Mouse (Mus musculus) right cerebral cortex, postnatal 36 days (tissue): ENCODE measurements around the gene Lrriq4.

Source experiments
- DNase-seq, 2 experiments: peaks; one replicate each; pipeline ENCODE4 v3.0.0; 2022; ENCODE audit warnings: low spot score in 2 of 2, mixed read lengths in 1 of 2

The Lrriq4 gene

DNA sequence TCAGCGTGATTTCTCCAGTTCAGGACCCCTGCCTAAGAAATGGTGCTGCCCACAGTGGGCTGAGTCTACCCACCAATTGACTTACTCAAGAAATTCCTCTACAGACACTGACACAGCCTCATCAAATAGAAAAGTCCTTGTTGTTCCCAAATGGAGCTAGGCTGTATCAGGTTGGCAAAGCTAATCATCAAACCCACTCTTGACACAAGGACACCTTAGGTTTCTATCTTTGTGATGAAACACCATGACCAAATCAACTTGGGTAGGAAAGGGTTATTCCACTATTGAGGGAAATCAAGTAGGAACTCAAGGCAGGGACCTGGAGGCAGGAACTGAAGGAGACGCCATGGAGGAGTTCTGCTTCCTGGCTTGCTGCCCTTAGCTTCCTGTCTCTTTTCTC is at the start of gene Lrriq4:
Gene Lrriq4 (plus strand): TSS at position 301 of the 400 bp plus-strand sequence.
- DNase-seq: no peak

DNA sequence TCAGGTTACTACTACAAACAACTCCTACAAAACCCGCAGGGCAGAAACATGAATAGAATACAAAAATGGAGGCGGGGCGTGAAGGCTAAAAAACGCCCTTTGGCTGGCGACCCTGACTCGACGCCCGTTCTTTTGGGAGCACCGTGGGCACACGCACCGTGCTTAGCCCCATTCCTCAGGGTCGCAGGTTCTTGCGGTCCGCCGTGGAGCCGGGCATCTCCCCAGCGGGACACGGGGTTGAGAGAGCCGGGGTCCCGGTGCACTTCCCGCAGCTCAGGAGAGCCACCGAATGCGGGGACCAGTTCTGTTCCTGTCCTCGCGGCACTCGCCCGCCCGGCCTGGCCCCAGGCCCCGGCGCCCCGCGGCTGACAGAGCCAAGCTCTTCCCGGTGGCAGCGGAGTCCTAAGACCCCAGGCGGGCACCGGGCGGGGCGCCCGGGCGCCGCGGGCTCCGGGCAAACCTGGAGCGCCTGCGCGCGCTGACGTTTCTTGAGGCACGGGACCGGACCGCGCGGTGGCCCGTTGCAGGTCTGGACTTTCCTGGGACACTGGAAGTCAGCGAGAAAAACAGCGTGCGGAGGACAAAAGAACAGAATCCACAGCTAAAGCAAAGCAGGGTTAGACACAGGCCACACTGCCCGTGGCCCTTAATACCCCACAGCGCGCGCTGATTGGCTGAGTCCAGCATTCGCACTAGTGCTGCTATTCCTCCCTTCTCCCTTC is 49.0 kb upstream of the Lrriq4 start:
- DNase-seq: peak in 1 of 2 experiments; percentile 38

DNA sequence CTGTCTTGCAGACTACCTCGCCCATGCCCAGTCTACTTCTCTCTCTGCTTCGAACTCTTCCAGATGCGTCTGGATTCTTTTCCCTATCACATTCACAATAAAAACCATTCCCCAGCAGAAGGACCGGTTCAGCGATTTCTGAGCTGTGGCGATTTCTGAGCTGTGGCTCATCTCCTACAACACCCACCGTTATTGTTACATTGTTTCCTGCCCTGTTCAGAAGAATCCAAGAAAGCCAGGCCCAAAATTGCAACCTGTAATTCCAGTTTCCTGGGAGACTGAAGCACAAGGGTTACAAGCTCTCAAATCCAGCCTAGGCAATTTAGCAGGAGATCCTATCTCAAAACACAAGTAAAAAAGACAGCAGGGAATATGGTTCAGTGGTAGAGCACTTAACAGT is 47.0 kb upstream of the Lrriq4 start:
- no peak for DNase-seq

DNA sequence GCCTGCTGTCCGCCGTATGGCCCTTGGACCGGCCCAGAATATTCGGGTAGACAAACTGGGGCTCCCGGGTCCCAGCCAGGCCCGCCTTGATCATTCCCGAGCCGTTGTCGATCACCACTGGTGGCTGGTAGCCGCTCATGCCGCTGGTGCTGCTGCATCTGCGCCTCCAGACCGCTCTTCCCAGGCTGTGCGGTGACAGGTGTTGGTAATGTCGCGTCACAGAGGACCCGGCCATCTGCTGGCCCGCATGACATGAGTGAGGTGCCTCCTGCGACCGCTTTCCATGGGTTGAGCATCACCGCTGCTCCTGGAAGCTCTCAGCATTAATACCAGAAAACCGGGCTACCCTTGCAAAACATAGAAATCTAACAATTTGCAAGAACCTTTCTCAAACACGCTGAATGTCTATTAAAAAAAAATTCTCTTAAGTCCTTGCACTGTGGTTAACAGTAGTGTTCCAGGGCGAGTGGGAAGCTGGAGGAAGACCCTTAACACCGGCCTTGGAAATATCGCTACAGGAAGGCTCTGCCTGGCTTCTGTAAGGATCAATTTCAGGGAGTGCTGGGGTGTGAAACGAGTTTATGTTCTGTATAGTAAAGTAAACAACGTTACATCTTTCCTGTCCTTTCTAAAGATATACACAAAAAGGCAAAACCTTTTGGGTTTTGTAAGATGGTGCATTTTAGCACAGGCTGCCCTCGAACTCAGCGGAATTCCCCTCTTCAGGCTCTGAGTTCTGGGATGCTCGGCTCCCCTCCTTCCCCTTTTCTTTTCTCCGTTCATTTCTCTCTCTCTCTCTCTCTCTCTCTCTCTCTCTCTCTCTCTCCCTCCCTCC is 44.4 kb upstream of the Lrriq4 start, which contains the start of gene Actrt3:
Gene Actrt3 (minus strand): TSS at position 229 of the 835 bp plus-strand sequence.
- DNase-seq: peak; percentile 37 to 38

DNA sequence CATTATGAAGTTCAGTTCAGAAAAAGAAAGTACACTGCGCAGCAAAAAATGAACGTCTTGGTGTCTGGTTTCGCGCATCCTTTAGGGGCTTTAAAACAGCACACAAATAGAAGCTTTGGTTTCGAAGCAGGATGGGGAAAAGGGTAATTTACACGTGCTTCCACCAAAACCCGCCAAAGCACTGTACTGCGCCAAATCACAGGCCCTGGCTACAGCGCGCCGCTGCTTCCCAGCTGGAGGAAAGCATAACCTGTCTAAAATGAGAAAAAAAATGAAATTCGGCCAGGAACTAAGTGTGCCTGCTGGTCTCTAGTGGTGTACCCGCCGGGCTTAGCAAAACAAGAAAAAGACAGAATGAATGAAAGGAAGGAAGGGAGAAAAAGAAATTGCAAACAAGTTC is 43.6 kb upstream of the Lrriq4 start:
- peak; percentile 18 to 26 for DNase-seq

DNA sequence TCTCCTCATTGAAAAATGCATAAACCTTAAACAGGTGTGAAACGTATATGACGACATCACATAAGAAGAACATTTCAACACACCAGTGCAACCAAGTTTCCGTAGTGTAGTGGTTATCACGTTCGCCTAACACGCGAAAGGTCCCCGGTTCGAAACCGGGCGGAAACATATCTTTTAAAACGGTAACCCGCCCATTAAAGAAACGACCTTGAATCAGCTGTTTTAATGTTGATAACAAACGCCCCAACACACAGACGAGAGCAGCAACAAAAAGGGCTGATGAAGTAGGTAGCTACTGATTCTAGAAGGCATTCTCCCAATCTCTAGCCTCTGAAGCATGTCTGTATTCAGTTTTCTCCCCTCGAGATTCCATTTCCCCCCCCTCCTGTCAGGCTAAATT is 43.1 kb upstream of the Lrriq4 start:
- DNase-seq: peak; percentile 80 to 82

DNA sequence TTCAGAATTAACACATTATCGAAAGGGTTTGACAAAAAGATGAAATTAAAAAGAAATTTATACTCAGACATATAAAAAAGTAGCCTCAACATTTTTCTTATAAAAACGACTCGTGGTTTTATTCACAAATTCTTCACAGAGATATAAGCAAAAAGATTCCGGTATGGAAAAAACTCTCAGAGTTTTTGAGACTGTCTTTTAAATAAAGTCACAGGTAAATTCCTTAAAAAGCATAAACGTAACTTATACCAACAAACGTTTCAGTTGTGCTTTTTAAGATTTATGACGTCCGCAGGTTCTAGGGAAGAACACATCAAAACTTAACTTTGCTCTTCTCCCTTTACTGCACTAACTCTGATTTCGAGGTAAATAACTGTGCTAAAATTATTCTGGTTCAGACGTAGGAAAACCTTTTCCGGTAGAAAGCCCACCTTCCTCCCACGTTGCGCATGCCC is 42.7 kb upstream of the Lrriq4 start:
- DNase-seq: no peak

DNA sequence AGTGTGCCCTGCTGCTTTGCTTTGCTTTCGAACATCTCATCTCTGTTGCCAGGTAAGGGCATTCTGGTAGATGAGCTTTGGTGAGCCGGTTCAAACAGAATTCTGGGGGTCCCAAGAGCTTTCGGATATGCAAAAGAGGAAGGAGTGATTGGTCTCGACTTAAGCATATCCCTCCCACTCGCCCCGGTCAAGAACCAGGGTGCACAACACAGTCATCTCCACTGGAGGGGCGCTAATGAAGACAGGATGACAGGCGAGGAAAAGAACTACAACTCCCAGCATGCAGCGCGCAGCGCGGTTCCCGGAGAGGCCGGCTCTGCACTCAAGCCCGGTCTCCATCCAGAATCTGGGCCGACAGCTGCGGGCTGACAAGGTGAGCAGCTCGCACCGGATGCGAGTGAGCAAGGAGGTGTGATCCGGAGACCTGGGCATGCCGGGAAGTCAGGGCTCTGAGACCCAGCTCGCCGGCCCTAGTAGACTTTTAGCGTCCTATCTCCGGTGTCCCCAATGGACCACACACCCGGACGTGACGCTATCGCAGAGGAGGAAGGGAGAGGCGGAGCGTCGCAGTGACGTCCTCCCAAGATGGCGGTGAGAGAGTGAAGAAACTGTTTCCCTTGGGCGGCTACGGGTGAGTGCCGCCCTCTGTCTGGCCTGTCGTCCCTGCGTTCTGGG is 42.1 kb upstream of the Lrriq4 start, which contains the start of gene Mynn:
Gene Mynn (plus strand): TSS at position 1 of the 675 bp plus-strand sequence.
- peak; percentile 96 to 97 for DNase-seq

DNA sequence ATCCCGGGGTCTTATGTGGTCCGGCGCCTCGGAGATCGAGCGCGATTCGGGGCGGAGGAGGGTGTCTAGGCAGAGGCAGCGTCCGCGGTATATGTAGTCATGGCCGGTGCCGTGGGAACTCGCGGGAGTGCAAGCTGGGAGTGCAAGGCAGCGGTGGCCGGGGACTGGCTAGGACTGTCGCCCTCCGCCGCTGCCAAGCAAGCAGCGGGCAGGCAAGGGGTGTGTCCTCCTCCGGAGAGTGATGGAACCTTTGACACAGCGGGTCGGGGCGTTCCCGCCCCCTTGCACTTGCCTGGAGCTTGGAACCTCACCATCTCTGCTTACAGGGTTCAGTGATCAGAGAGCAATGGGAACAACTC is 41.6 kb upstream of the Lrriq4 start:
- DNase-seq: no peak

DNA sequence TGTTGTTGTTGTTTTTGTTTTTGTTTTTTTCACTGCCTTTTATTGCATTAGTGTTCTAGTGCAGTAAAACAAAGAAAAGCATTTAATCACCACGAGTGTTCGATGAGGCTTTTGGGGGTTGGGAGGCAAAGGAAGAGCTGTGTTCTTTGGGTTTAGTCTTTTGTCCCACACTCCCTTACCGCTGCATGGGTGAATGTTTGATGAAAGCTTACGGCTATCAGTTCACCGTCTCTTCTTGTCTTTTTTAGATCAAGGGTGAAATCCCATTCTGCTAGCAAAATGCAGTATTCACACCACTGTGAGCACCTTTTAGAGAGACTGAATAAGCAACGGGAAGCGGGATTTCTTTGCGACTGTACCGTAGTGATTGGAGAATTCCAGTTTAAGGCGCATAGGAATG is 41.1 kb upstream of the Lrriq4 start:
- no peak for DNase-seq

DNA sequence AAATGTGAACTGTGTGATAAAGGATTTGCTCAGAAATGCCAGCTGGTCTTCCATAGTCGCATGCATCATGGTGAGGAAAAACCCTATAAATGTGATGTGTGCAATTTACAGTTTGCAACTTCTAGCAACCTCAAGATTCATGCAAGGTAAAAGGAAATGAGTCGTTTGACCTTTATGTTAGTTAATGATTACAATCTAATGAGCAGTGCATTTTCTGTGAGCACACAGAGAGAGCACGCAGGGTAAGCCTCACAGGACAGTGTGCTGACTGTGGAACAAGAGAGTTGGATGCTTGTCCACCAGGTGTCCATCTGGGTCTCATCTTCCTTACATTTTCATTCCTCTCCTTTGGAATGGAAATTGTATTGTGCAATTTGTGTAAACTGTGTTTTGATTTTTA is 35.3 kb upstream of the Lrriq4 start:
- no peak for DNase-seq

DNA sequence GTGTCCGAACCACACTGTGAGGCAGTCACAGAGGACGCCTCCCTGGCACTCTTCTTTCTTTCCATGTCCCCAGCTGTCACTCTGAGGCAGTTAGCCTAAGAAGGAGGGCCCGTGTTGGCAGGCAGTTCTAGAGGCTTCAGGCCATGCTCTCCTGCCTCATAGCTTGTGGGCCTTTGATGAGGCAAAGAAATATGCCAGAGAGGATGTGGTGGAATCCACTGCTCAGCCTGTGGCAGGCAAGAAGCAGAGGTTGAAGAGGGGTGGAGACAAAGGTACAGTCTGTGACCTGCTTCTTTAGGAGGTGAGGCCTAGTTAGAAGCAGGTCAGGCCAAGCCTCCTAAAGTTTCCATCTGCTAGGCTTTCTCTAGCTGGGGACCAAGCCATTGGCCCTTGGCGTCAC is 33.4 kb upstream of the Lrriq4 start:
- DNase-seq: no peak

DNA sequence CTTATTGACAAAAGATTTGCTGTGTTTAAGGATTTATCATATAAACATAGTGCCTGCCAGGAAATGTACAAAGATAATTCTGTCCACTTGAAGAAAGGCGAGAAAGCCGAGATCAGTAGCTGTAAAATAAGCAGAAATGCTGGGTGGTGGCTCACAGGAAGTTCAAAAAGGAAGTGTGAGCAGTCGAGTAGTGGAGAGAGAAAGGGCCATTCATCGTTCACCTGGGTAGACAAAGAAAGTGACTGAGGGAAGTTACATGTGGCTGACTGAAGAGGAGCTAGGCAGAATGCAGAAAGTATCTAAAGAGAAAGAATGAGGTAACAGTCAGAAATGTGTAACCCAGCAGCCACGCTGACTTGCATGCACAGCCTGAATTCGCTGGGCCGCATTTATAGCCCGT is 24.2 kb upstream of the Lrriq4 start:
- no peak for DNase-seq

DNA sequence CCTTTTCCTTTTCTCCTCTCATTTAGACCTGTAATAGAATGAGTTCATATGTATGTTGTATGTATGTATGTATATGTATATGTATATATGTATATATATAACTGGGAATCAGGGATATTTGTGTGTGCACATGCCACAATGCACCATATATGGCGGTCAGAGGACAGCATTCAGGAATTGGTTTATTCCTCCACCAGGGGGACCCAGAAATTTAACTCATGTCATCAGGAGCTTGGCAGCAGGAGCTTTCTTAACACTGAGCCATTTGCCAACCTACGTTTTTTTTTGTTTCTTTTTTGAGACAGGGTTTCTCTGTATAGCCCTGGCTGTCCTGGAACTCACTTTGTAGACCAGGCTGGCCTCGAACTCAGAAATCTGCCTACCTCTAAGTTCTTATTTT is 10.6 kb upstream of the Lrriq4 start:
- no peak for DNase-seq

DNA sequence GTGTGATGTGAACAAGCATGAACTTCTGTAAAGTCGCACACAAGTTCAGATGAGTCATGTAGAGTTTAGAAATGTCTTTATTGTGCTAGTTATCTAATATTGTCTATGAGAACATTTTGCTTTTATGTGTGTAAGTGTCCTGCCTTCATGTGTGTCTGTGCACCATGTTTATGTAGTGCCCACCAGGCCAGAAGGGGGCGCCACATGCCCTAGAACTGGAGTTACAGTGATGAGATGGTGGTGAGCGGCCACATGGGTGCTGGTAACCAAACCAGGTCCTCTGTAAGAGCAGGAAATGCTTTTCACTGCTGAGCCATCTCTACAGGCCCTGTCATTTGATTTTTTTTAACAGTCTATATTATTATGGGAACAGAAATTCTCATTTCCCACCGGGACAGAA is 8.7 kb upstream of the Lrriq4 start:
- DNase-seq: no peak

DNA sequence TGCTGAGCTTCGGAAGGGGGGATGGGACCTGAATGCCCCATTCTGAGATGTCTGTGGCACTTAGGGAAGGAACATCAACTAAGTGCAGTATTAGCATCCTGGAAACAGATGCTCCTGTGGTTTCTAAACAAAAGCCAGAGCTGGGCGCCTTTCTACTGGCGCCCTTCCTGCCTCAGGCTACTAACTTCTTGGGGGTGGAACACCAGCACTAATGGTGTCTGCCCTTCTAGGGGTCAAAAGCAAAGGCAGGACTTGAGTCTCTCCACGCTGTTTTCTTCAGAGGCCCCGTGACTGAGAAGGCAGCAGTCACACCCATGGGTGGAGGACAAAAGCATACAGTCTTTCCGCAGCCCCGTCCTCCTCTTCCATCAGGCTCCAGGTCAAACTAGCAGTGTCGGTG is 2.5 kb downstream of the Lrriq4 start:
- no peak for DNase-seq

DNA sequence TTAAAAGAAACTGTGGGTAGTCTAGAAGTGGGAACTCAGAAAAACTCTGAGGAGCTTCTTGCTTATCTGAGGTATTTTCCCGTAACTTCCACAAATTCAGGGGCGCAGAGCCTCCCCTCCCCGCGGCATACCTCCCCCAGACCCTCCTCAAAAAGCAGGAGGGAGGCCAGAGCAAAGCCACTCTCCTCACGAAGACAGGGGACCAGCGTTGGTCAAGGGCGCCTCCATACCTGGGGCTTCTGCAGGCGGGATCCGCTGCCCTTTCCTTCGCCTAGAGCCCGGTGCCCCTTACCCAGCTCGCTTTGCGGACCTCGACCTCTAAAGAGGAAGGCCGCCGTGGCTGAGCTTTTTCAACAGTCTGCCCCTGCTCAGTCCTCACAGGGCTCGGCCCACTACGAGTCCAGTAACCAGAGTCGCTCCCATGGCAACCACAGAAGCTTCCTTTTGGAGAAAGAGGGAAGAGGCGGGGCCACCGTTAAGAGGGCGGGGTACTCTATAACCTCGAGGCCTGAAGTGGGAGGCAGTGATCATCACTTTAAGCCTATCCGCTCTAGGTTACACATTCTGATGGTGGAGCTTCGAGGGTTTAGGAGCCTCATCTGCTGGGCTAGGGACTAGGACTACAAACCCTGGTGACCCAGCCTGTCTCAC is 3.3 kb downstream of the Lrriq4 start, which contains the start of gene Lrrc34:
Gene Lrrc34 (minus strand): TSS at position 430 of the 651 bp plus-strand sequence.
- DNase-seq: no peak

DNA sequence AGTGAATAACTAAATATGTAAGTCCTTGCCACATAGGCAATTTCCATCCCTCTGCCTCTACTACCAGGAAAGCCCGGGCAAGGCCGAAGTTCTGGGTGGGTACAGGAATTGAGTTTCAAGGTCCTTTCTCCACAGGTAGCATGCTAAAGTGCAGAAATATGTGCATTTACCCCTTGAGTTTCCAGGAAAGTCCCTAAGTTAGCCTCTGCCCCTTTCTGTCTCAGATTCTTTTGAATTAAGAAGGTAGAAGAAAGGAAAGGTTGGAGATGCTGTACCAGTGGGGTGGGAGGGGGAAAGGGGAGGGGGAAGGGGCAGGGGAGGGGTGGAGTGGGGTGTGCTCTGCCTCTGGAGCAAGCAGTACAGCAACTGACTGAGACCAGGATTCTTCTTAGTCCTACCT is 4.2 kb downstream of the Lrriq4 start:
- DNase-seq: no peak

DNA sequence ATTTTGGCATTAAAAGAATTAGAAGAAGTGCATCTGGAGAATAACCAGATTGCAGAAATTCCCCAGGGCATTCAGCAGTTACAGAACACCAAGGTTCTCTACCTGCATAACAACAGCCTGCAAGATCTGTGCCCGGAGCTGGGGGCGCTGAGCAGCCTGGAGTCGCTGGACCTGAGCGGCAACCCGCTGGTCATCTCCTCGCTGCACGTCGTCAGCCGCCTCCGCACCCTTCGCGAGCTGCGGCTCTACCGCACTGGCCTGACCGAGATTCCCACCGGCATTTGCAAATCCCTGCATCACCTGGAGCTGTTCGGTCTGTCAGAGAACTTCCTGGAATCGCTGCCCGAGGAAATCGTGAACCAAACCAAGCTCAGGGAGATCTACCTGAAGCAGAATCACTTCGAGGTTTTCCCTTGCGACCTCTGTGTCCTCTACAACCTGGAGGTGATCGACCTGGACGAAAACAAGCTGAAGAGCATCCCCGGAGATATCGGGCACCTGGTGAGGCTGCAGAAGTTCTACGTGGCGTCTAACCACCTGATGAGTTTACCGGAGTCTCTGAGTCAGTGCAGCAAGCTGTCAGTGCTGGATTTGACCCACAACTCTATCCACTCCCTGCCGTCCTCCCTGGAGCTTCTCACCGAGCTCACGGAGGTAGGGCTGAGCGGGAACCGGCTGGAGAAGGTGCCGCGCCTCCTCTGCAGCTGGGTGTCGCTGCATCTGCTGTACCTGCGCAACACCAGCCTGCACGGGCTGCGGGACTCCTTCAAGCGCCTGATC is 5.9 kb downstream of the Lrriq4 start:
- no peak for DNase-seq

DNA sequence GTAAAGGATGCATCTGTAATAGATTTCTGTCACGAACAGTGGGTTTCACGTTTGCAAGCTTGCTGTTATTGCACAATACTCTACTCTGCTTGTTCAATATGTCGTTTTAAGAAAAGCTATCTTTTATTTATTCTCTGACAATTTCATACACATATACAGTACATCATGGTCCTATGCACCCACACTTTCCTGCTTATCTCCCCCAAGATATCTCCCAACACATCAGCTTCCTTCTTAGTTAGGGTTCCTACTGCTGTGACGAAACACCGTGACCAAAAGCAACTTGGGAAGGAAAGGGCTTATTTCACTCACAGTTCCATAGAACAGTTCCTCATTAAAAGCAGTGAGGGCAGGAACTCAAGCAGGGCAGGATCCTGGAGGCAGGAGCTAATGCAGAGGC is 11.6 kb downstream of the Lrriq4 start:
- no peak for DNase-seq

DNA sequence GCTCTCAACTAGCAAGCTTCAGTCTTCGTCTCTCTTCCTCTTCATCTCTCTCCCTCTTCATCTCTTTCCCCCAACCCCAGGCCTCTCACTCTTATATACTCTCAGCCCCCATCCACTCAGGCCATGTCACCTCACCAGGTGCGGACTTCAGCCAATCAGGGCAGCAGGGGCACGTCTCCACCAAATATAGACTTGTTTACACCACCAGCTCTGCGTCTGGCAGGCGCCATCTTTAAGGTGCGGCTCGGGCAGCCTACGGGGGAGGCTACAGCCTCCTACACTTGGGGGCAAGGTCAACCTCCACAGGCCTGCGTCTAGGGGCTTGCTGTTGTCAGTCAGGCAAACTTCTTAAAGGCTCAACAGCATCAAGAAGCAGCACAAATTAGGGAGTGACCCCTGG is 14.2 kb downstream of the Lrriq4 start:
- no peak for DNase-seq
